Mouse (Mus musculus) CH12.LX (cell line): ENCODE results near the gene Kif13a.

ENCODE experiments used
- BHLHE40 ChIP-seq: IDR thresholded peaks from 2 replicates; pipeline ENCODE4 v1.6.1; 2011; ENCODE audit warnings: mild to moderate bottlenecking, low read depth, low read length, improper control_type of control experiment
- CHD1 ChIP-seq: IDR thresholded peaks from 2 replicates; pipeline ENCODE4 v1.6.1; 2012; ENCODE audit warnings: low read depth, low read length, improper control_type of control experiment, inconsistent platforms
- CHD2 ChIP-seq: IDR thresholded peaks from 2 replicates; pipeline ENCODE4 v1.6.1; 2011; ENCODE audit warnings: low read length, improper control_type of control experiment
- CTCF ChIP-seq, 2 experiments: IDR thresholded peaks in 1 of 2; conservative IDR thresholded peaks in 1 of 2; 2 replicates each; pipeline ENCODE4 v1.5.1; 2011 to 2012; ENCODE audit warnings: low read depth in 2 of 2, low read length in 2 of 2, improper control_type of control experiment in 1 of 2, inconsistent platforms in 1 of 2, mild to moderate bottlenecking in 1 of 2, moderate library complexity in 1 of 2
- EP300 ChIP-seq: IDR thresholded peaks from 2 replicates; pipeline ENCODE4 v1.6.1; 2011; ENCODE audit warnings: low read length, improper control_type of control experiment
- KAT2A ChIP-seq: IDR thresholded peaks from 2 replicates; pipeline ENCODE4 v1.6.1; 2012; ENCODE audit warnings: low read length, improper control_type of control experiment, inconsistent platforms; ENCODE audit not compliant: insufficient replicate concordance
- MAX ChIP-seq: IDR thresholded peaks from 2 replicates; pipeline ENCODE4 v1.6.1; 2011; ENCODE audit warnings: low read length, improper control_type of control experiment
- NRF1 ChIP-seq: IDR thresholded peaks from 2 replicates; pipeline ENCODE4 v1.6.1; 2014; ENCODE audit warnings: low read depth, mild to moderate bottlenecking, inconsistent platforms, low read length, improper control_type of control experiment, moderate library complexity
- SMC3 ChIP-seq: IDR thresholded peaks from 2 replicates; pipeline ENCODE4 v1.6.1; 2011; ENCODE audit warnings: low read depth, low read length, improper control_type of control experiment
- TCF12 ChIP-seq: IDR thresholded peaks from 2 replicates; pipeline ENCODE4 v1.6.1; 2014; ENCODE audit warnings: low read depth, mild to moderate bottlenecking, inconsistent platforms, low read length, improper control_type of control experiment
- USF1 ChIP-seq: IDR thresholded peaks from 2 replicates; pipeline ENCODE4 v1.6.1; 2014; ENCODE audit warnings: low read depth, mild to moderate bottlenecking, inconsistent platforms, low read length, improper control_type of control experiment
- ZKSCAN1 ChIP-seq: IDR thresholded peaks from 2 replicates; pipeline ENCODE4 v1.6.1; 2012; ENCODE audit warnings: low read depth, inconsistent platforms, low read length, improper control_type of control experiment, borderline replicate concordance

DNA sequence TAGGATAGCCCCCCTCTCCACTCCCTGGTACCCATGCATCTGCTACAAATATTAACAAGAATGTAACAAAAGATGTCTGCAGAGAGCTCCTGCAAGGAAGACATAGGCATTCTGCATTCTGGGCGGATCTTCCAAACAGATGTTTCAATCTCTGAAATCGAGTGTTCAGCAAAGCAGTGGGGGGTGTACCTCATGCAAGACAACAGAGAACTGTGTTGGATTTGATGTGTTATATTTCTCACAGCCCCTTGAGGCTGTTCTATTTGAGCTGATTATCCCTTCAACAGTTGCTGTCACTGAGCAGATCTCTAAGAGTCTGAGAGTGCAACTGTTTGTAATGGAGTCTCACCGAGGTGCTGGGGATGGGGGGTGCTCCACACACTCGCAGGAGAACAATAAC is 37.3 kb downstream of the Kif13a start:
- TF ChIP-seq CTCF (conservative IDR thresholded peaks at IDR 0.05 in 1 of 2, IDR thresholded peaks at IDR 0.05 in 1 of 2; ENCODE audit: low read depth in 2 of 2, low read length in 2 of 2) (no peak), NRF1 (no peak), CHD1 (no peak), CHD2 (no peak), KAT2A (no peak), EP300 (no peak), USF1 (no peak), TCF12 (no peak), BHLHE40 (no peak), MAX (no peak), SMC3 (no peak), ZKSCAN1 (no peak)
